In genomic region chr6:61273430-61273829, GRCm38 (mm10) we compare ENCODE assay signal across 28 mouse cellular contexts.
DNase-seq lines count a peak whose midpoint lies in the region; ATAC-seq and TF ChIP-seq lines count a peak whose summit lies in the region.
"Had no signal": no experiment of that assay in that cellular context is flagged by ENCODE, and none has a peak within 500 bp of the region (broad histone marks: within the 10 kb centered on the region; RNA-seq: fewer than 3 reads in every experiment).

No protein-coding gene starts in this region.

- no peak for ATAC-seq in heart, postnatal 0 days (ENCODE audit: insufficient read depth, low read depth)
- ATAC-seq in kidney, embryonic 16.5 days (ENCODE audit: low FRiP score, low TSS enrichment): no peak
- ATAC-seq in granulocyte monocyte progenitor cell, adult 5-6 weeks (replicated peaks; ENCODE audit: poor library complexity, severe bottlenecking): peak; percentile 42; the same call in 1 of the 2 replicates
- ATAC-seq in megakaryocyte progenitor cell, adult 5-6 weeks (replicated peaks; ENCODE audit: poor library complexity): peak; percentile 66
- ATAC-seq: activated CD4-positive, CD25-positive, alpha-beta regulatory T cell, adult 4 months; CD4-positive, CD25-positive, alpha-beta regulatory T cell, adult 4 months; forebrain, embryonic 14.5 days; Patski had no signal

- no peak for TF ChIP-seq POLR2A in kidney, adult 2 months (IDR thresholded peaks at IDR 0.05; ENCODE audit: low read depth, low read length)

- H3K36me3 ChIP-seq in heart, postnatal 0 days (replicated peaks; ENCODE audit: control insufficient read depth, insufficient read depth, low read length): no peaks in the 10 kb centered on the region
- no peaks in the 10 kb centered on the region for H3K36me3 ChIP-seq in kidney, embryonic 16.5 days (ENCODE audit: insufficient read depth, low read length)
- no peaks in the 10 kb centered on the region for H3K36me3 ChIP-seq in kidney, adult 2 months (ENCODE audit: control insufficient read depth, insufficient read depth, low read length)
- H3K36me3 ChIP-seq: embryonic facial prominence, embryonic 13.5 days; embryonic facial prominence, embryonic 15.5 days; forebrain, embryonic 10.5 days; forebrain, embryonic 12.5 days; G1E had no signal

- no peak for TF ChIP-seq CTCF in heart, postnatal 0 days (IDR thresholded peaks at IDR 0.05; ENCODE audit: low read depth)
- no peak for TF ChIP-seq CTCF in kidney, adult 2 months (conservative IDR thresholded peaks at IDR 0.05; ENCODE audit: insufficient read depth, insufficient read length, low read depth, low read length)
- no peak for TF ChIP-seq CTCF in left cerebral cortex, adult 2 months (IDR thresholded peaks at IDR 0.05)

- H3K9me3 ChIP-seq in heart, postnatal 0 days (replicated peaks; ENCODE audit: control insufficient read depth, low read length): no peaks in the 10 kb centered on the region
- H3K9me3 ChIP-seq in kidney, embryonic 16.5 days (ENCODE audit: low read length): no peaks in the 10 kb centered on the region
- H3K9me3 ChIP-seq: embryonic facial prominence, embryonic 13.5 days; embryonic facial prominence, embryonic 15.5 days; forebrain, embryonic 10.5 days; forebrain, embryonic 12.5 days; G1E had no signal

- no peak overlapping the region for H3K9ac ChIP-seq in heart, postnatal 0 days (replicated peaks; ENCODE audit: low read depth, low read length)
- H3K9ac ChIP-seq in kidney, embryonic 16.5 days (replicated peaks; ENCODE audit: low read length): no peak overlapping the region
- H3K9ac ChIP-seq: embryonic facial prominence, embryonic 13.5 days; embryonic facial prominence, embryonic 15.5 days; forebrain, embryonic 12.5 days had no signal

- intact Hi-C loops in left cerebral cortex, adult 2 months (cut with DNase I): no loop called here

- no peak overlapping the region for H3K4me2 ChIP-seq in heart, postnatal 0 days (ENCODE audit: low read depth, low read length)
- no peak overlapping the region for H3K4me2 ChIP-seq in kidney, embryonic 16.5 days (replicated peaks; ENCODE audit: low read depth, low read length)
- H3K4me2 ChIP-seq: embryonic facial prominence, embryonic 13.5 days; embryonic facial prominence, embryonic 15.5 days; forebrain, embryonic 12.5 days had no signal

- TF ChIP-seq EP300 in heart, postnatal 0 days (IDR thresholded peaks at IDR 0.05; ENCODE audit: low read depth): no peak

- 68% methylated on average over 3 of the region's 3 CpGs for WGBS in heart, postnatal 0 days
- 49% methylated on average over 3 of the region's 3 CpGs for WGBS in kidney, embryonic 16.5 days
- 49% methylated on average over 3 of the region's 3 CpGs for WGBS in kidney, adult 2 months

- no peak overlapping the region for H3K4me3 ChIP-seq in heart, postnatal 0 days (ENCODE audit: low read depth, low read length)
- H3K4me3 ChIP-seq in kidney, embryonic 16.5 days (ENCODE audit: low read length): no peak overlapping the region
- H3K4me3 ChIP-seq in kidney, adult 2 months (ENCODE audit: insufficient read depth, low read depth, low read length): no peak overlapping the region
- no peak overlapping the region for H3K4me3 ChIP-seq in left cerebral cortex, adult 2 months
- H3K4me3 ChIP-seq: embryonic facial prominence, embryonic 13.5 days; embryonic facial prominence, embryonic 15.5 days; erythroblast, embryonic 14.5 days; forebrain, embryonic 10.5 days; forebrain, embryonic 12.5 days had no signal

- no peaks in the 10 kb centered on the region for H3K4me1 ChIP-seq in heart, postnatal 0 days (ENCODE audit: control insufficient read depth, insufficient read depth)
- H3K4me1 ChIP-seq in kidney, embryonic 16.5 days (ENCODE audit: insufficient read depth, low read length): peaks cover 4% of the 10 kb centered on the region; the same call in 1 of the 2 replicates
- H3K4me1 ChIP-seq in kidney, adult 2 months (ENCODE audit: control insufficient read depth, insufficient read depth, low read length): peaks cover 4% of the 10 kb centered on the region; the same call in 1 of the 2 replicates
- H3K4me1 ChIP-seq: embryonic facial prominence, embryonic 13.5 days; embryonic facial prominence, embryonic 15.5 days had no signal

- no peaks in the 10 kb centered on the region for H3K27me3 ChIP-seq in heart, postnatal 0 days (ENCODE audit: control insufficient read depth, insufficient read depth, low read length)
- no peaks in the 10 kb centered on the region for H3K27me3 ChIP-seq in kidney, embryonic 16.5 days (ENCODE audit: insufficient read depth, low read length)
- H3K27me3 ChIP-seq in kidney, adult 2 months (replicated peaks; ENCODE audit: control insufficient read depth, insufficient read depth, low read length): no peaks in the 10 kb centered on the region
- H3K27me3 ChIP-seq: CH12.LX; embryonic facial prominence, embryonic 13.5 days; embryonic facial prominence, embryonic 15.5 days; forebrain, embryonic 12.5 days; Patski had no signal

- no peak for DNase-seq in heart, postnatal 0 days (ENCODE audit: low spot score)
- no peak for DNase-seq in heart, adult 18-20 months
- DNase-seq in kidney, adult 2 months: no peak
- no peak for DNase-seq in left cerebral cortex, adult 2 months (ENCODE audit: extremely low spot score in 1 of 2, low spot score in 2 of 2)
- DNase-seq: adrenal gland, adult 8-10 months; adrenal gland, postnatal 14 days; adrenal gland, postnatal 36 days; B cell, adult 2 months; cerebellum, adult 11-12 months; cerebellum, adult 2 months; cerebellum, adult 9-10 months; cerebellum, postnatal 14 days; cerebellum, postnatal 36 days; embryo, embryonic 11 days had no signal

- peak overlapping the region; percentile 43; the same call in 1 of the 2 replicates for H3K27ac ChIP-seq in heart, postnatal 0 days (ENCODE audit: low read depth)
- 0 out of 2 replicates have a peak overlapping the region, but pooled peaks have one; percentile 43 for H3K27ac ChIP-seq in kidney, embryonic 16.5 days (ENCODE audit: low read length)
- H3K27ac ChIP-seq in kidney, adult 2 months (ENCODE audit: insufficient read depth, low read depth, low read length): no peak overlapping the region
- no peak overlapping the region for H3K27ac ChIP-seq in left cerebral cortex, adult 2 months
- H3K27ac ChIP-seq: embryonic facial prominence, embryonic 13.5 days; embryonic facial prominence, embryonic 15.5 days; forebrain, embryonic 10.5 days; forebrain, embryonic 12.5 days had no signal

Comparison
In these comparisons a context has a peak if more than half of its experiments do, and no peak if none do; other contexts are left out.
1. H3K27ac ChIP-seq: peak in heart, postnatal 0 days (single experiment) and kidney, embryonic 16.5 days (single experiment); none in kidney, adult 2 months (single experiment) and left cerebral cortex, adult 2 months (single experiment).
2. ATAC-seq: peak in granulocyte monocyte progenitor cell, adult 5-6 weeks (single experiment) and megakaryocyte progenitor cell, adult 5-6 weeks (single experiment); none in heart, postnatal 0 days (single experiment) and kidney, embryonic 16.5 days (single experiment).